Mouse (Mus musculus) limb, embryonic 11.5 days (tissue): Measurements from ENCODE around the gene BC049762. TPM values are rescaled to one million over a fixed set of nuclear protein-coding genes. Genes with fewer than 3 reads are reported as not detected.

Source experiments
- polyA plus RNA-seq: library from polyadenylated mRNA; unstranded; fragments of >200 nt; fragmentation: Nextera tagmentation; extraction: Ambion mirVana; gene quantifications from 2 replicates; pipeline ENCODE4 v1.2.1, GENCODE M21; 2014

BC049762 gene
- polyA plus RNA-seq, 1 experiment from 2014 or later: 0.69 TPM

Other genes with a start within 250 kb of the BC049762 start
- gene Olfr54, start 248.8 kb downstream of the BC049762 start, polyA plus RNA-seq: not detected in 2 replicates
- gene Olfr1375, start 214.9 kb downstream of the BC049762 start, polyA plus RNA-seq: not detected in 2 replicates
- gene Zfp354a, start 203.8 kb downstream of the BC049762 start, polyA plus RNA-seq: 9.4 and 9.6 TPM in 2 replicates
- not detected in 2 replicates for gene Gm12569, start 42.6 kb downstream of the BC049762 start, polyA plus RNA-seq
- 147 and 160 TPM in 2 replicates for gene Clk4, start 1.3 kb downstream of the BC049762 start, polyA plus RNA-seq
- 21.1 and 26.6 TPM in 2 replicates for gene Col23a1, start 26.9 kb upstream of the BC049762 start, polyA plus RNA-seq